Mouse (Mus musculus): ENCODE data around the gene Asprv1.
A peak's percentile ranks its signal among the peaks of the same experiment; 100 is the strongest.

DNA sequence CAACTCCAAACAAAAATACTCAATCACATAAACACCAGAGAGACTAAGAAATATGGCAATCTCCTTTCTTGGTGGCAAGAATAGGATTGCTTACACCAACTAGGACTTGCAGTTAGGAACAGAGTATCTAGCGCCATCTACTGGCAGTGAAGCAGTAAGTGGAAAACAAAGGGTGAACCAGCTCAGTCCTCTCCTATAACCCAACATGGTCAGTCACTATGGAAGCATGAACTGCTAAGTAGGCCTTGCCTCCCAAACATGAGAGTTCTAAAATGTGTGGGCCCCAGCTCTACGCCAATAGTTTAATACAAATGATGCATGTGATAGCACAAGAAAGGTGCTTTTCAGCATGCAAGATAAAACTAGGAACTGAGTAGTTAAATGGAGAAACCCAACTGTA, 42.9 kb downstream of the Asprv1 start:
- peak; percentile 57 for TF ChIP-seq CTCF (IDR thresholded peaks at IDR 0.05; ENCODE audit: control insufficient read depth, insufficient read depth, low read length)
- TF ChIP-seq POLR2A (IDR thresholded peaks at IDR 0.05; ENCODE audit: borderline replicate concordance, control insufficient read depth, low read depth, low read length) = no peak

Data from bone marrow, adult 2 months (tissue).